Mouse (Mus musculus): ENCODE results near the gene Ttll6.

Ttll6 gene

DNA sequence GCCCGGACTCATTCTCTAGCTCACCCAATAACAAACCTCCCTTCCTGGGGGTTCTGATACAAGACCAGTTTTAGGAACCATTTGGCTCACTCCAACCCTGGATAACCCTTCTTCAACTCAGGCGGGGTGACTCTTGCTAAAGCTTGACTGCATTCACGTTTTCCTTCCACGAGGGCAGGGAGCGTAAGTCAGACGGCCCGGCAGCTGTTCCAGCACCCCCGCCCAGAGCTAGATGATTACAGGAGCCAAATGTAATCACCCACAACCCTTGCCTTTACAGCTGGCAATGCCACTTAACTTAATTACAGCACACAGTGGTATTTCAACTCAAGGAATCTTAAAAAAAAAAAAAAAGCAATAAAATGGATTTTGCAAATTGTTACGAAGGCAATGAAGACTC is 34.5 kb downstream of the Ttll6 start:
- no peak for DNase-seq (ENCODE audit: low read depth)

DNA sequence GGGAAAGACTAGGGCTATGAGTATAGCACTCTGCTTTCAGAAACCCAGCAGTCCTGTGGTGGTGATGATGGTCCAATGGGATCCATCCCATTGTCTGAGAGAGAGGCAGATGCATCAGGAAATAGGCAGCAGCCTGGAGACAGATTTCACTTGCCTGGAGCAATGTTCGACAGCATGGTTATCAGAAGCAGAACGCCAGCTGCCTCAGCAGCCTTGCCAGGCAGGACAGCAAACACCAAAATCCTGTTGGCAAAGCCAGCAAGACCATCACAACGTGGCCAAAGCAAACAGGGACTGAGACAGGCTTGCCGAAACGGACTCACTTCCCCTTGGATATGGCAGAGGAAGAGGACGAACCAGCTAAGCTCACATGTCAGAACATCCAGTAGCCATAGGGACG is 35.4 kb downstream of the Ttll6 start:
- DNase-seq (ENCODE audit: low read depth): no peak

DNA sequence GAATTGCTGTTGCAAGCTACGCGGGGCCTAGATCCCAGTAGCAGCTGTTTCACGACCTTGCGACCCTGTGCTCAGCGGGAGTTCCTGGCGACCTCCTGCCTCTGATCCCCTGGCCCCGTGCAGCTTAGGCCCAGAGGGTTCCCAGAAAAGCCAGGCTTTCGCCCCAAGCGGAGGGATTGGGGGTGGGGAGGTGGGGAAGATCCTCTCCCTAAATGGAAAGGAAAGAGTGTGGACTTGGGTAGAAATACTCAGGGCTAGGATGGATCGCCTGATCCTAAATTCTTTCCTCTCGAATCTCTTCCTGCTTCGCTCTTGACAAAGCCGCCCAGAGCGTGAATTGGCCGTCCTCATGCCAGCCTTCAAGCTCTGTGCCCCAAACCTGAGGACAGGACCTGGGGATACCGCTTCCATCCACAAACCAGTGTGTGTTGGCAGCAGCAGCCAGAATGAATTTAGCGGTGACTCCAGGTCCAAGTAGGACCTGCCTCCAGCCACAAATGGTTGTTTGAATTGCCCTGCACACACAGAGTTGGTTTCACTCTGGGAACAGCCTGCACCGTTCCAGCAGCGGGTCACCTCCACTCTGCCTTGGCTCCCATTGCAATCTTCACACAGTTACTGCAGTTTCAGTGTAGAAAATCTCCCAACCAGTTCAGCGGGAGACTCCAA is 37.3 kb downstream of the Ttll6 start:
- no peak for DNase-seq (ENCODE audit: low read depth)

DNA sequence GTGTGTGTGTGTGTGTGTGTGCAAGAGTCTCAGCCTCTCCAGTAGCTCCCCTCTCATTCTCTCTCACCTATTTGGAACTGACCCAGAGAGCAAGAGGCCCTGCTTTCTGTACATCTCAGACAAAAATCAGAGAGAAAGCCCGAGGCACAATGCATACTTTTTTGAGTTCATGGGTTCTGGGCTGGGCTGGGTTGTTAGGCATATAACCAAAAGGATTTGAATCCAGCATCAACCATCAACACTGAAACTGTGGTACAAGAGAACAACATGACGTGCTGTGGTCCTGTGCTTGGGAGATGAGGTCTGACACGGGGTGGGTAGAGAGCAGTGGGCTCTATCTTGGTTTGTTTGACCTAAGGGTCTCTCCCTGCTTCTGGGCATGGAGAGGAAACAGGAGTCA is 38.0 kb downstream of the Ttll6 start:
- no peak for DNase-seq (ENCODE audit: low read depth)

- DNase-seq (ENCODE audit: low read depth): no peak
Observed at GRCm38 (mm10) chr11:96172511-96173287, 39.1 kb downstream of the Ttll6 start.

DNA sequence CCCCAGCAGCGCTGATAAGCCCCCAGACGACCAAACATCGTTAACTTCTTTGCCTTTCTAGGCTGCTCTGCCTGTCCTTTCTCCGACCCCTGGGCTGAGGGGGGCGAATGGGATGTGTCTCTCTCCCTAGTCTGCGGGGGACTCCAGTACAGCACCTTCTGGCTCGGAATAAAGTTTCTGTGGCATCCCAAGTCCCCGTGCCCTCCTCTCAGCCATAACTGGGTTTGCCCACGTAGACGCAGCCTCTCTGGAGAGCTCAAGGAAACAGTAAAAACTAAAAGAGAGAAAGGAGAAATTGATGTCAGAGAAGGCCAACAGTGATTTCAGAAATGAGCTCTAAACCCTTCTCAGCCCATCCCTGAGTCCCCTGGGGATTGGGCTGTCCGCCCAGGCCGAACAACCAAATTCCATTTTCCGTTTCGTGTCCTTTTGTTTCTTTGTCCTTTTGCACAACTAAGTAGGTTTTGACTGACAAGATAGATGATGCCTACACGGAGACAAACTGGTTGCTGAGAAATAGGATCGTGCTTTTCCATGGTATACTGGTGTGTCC is 39.8 kb downstream of the Ttll6 start:
- DNase-seq (ENCODE audit: low read depth): no peak

DNA sequence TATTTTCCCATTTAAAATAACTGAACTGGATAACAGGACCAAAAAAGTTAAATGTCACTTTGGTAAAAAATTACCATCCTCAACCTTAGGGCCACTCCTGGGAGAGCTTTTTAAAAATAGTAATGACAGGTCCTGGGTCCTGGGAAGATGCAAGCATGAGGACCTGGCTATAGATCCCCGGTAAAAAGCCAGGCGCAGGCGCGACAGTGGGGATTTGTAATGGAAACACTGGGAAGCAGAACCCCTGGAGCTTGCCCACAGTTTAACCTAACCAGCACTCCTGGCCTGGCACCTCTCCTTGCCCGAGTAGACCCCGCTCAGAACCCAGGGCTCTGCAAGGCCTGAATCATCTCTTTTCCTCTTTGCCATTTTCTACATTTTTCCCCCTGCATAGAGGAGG is 41.3 kb downstream of the Ttll6 start:
- DNase-seq (ENCODE audit: low read depth): no peak

DNA sequence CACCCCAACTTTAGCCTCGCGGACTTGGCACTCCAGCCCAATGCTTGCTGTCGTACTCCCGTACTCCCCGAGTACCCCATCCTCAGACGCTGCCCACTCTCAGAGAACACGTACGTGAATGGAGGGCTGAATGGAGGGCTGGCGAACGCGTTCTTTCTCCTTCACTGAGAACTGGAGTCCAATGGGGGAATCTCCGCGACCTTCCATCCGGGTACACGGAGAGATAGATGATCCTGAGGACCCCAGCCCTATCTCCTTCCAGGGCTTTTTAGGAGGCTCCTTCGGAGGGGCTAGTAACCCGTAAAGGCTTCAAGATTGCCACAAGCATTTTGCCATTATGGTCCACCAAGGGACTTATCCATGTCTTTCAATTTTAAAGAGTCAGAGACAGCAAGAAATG is 41.9 kb downstream of the Ttll6 start:
- DNase-seq (ENCODE audit: low read depth): no peak

- no peak for DNase-seq (ENCODE audit: low read depth)
Observed at GRCm38 (mm10) chr11:96175951-96176530, 42.5 kb downstream of the Ttll6 start.

- DNase-seq (ENCODE audit: low read depth): no peak
Observed at GRCm38 (mm10) chr11:96176841-96177240, 43.3 kb downstream of the Ttll6 start.

GRCm38 (mm10) chr11:96177546-96178174 is 44.1 kb downstream of the Ttll6 start:
- no peak for DNase-seq (ENCODE audit: low read depth)

GRCm38 (mm10) chr11:96178356-96178755 is 44.8 kb downstream of the Ttll6 start:
- DNase-seq (ENCODE audit: low read depth): no peak

GRCm38 (mm10) chr11:96178911-96179503 is 45.4 kb downstream of the Ttll6 start:
- DNase-seq (ENCODE audit: low read depth): no peak

- DNase-seq (ENCODE audit: low read depth): no peak
Observed at GRCm38 (mm10) chr11:96181061-96181460, 47.5 kb downstream of the Ttll6 start.

DNA sequence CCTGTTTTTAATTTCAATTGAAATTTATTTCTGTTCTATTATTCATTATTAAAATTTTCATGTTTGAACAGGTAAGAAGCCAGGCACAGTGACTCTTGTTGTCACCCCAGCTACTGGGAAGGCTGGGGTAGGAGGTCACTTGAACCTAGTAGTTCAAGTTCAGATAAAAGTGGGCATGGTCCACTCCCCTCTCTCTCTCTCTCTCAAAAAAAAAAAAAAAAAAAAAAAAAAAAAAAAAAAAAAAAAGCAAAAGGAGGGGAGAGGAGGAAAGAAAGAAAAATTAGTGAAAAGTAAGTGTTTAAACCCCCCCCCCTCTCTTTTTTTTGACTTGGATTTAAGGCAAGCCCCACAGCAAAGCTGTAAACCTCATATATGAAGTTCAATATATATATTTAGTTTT is 50.6 kb downstream of the Ttll6 start:
- DNase-seq (ENCODE audit: low read depth): no peak

DNA sequence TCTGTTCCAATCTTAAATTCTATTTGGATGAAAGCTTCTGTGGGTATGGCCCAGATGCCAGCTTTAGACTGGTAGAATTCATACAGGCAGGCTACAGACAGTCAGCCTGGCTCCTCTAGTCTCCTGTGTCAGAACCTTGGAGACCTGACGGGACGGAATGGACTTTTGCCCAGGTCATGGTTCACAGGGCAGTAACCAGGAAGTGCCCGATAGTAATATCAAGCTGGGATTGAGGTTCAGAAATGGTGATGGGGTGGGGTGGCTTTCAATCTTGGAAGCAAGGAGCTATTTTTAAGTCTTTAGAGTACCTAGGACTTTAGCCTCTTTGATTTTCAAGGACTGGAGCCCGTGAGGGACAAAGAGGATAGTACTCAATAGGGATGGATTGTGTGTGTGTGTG is 53.7 kb downstream of the Ttll6 start:
- DNase-seq (ENCODE audit: low read depth): no peak

DNA sequence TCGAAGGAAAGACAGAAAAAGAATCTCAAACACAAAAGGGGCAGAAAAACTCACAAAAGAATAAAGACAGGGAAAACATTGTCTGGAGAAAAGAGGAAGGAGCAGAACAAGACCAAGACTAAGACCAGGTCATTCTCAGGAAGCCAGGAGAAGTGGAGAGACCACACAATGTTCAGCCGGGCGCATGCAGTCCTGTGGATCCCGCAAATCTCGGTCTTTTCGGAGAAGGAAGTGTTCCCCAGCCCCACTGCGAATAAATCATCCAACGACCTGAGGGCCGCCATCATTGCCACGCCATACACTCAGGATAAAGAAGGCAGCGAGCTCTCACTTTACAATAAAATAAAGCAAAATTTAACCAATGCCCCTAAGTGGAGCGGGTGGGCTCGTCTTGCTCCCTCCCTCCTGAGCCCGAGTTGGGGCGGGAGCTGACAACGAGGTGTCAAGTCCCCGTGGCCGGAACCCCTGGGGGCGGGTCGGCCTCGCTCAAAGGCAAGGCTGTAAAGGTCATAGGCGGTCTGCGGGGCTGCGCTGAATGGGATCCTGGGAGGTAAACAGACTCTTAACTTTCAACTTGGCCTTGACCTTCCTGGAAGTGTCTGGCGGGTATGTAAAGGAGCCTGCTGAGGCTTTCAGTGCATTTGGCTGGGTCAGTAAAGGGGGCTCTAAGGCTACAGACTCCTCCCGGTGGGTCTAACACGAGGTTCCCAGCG is 56.4 kb downstream of the Ttll6 start:
- no peak for DNase-seq (ENCODE audit: low read depth)

GRCm38 (mm10) chr11:96191132-96191531 is 57.5 kb downstream of the Ttll6 start:
- no peak for DNase-seq (ENCODE audit: low read depth)

- no peak for DNase-seq (ENCODE audit: low read depth)
Observed at GRCm38 (mm10) chr11:96193521-96194400, 60.2 kb downstream of the Ttll6 start, which contains the start of gene Hoxb13. Gene Hoxb13 (plus strand): TSS chr11:96194316.

DNA sequence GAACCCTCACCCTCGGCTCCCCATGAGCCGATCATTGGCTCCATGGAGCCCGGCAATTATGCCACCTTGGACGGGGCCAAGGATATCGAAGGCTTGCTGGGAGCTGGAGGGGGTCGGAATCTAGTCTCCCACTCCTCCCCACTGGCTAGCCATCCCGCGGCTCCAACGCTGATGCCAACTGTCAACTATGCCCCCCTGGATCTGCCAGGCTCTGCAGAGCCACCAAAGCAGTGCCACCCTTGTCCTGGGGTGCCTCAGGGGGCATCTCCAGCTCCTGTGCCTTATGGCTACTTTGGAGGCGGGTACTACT is 60.8 kb downstream of the Ttll6 start:
- no peak for DNase-seq (ENCODE audit: low read depth)

Measured in naive thymus-derived CD4-positive, alpha-beta T cell, adult 2 months (primary cell).